Mouse (Mus musculus): ENCODE measurements around the gene 1700025C18Rik.

DNA sequence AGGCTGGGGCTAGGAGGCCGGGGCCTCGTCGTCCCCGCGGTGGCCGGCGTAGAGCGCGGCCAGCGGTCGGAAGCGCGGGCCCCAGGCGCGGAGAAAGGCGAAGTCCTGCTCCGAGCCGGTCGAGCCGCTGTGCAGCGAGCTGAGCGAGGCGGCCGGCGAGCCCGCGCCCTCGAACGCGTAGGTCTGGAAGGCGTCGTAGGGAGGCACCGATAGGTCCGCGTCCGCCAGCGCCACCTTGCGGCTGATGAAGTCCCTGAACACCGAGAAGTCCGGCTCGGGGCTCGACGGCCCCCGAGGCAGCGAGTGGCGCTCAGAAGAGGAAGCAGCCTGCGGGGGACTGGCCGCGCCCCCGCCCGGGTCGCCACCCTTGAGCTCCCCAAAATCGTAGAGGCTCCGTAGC lies 21.6 kb upstream of the 1700025C18Rik start:
- no peak for TF ChIP-seq POLR2A (IDR thresholded peaks at IDR 0.05; ENCODE audit: control insufficient read depth, low read depth, low read length)
- peak; percentile 89 for TF ChIP-seq CTCF (IDR thresholded peaks at IDR 0.05; ENCODE audit: control insufficient read depth, insufficient read depth, insufficient replicate concordance, low read depth, low read length)

All from testis, adult 2 months (tissue).